Mouse (Mus musculus): ENCODE data around the gene Hacd1. TPM values are rescaled to one million over a fixed set of nuclear protein-coding genes. Genes with fewer than 3 reads are reported as not detected.
A peak's percentile ranks its signal among the peaks of the same experiment; 100 is the strongest.

Gene Hacd1
- polyA plus RNA-seq, 1 experiment from 2014 or later = 68.3 TPM

DNA sequence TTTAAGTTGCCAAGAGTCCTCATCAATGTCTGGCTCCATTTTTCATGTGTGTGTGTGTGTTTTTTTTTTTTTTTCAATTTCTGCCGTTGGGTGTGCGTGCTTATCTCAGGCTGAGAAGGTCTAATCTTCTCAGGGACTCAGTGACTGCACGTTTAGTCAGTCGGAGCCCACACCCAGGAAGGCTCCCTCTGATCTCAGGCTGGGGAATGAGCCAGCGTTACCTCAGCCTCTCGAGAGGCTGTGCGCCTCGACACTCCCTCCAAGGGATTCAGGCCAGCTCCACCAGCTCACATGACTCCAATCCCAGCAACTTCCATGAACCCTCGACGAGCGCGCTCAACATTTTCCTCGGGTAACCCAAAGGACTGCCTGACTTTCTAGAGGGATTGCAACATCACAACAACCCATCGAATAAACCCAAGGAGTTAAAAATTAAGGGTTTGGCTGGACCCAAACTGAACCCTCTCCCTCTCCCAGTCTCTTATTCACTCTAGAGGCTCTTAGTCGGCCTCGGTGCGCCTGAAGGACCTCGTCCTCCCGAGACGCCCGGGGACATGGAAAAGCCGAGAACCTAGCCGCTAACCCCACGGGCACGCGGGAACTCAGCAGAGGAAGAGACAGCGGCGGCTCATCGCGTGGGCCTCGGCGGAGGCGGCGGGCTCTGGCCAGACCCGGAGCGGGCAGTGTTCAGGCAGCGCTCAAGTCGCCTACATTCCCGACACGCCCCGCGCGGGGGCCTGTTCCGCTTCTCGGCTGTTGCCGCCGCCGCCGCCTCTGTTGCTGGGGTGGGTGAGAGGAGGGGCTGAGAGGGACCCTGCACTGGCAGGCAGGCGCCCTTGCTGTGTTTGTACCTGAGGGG lies 17.7 kb upstream of the Hacd1 start, which contains the start of gene Stam:
Gene Stam (plus strand): TSS at position 737 of the 859 bp plus-strand sequence.
- Histone ChIP-seq H3K4me2 (ENCODE audit: low read depth, low read length) (peak within 1 kb of the TSS; percentile 88), H3K4me3 (ENCODE audit: low read depth, low read length) (peak within 1 kb of the TSS; percentile 95), H3K9me3 (ENCODE audit: low read length) (no peaks in the 10 kb centered on the region), H3K4me1 (ENCODE audit: insufficient read depth) (peaks cover 29% of the 10 kb centered on the region), H3K27ac (ENCODE audit: low read depth) (peak within 1 kb of the TSS; percentile 99), H3K9ac (replicated peaks) (peak within 1 kb of the TSS; percentile 98), H3K36me3 (replicated peaks; ENCODE audit: insufficient read depth, low read length) (no peaks in the 10 kb centered on the region), H3K27me3 (ENCODE audit: insufficient read depth, low read length) (no peaks in the 10 kb centered on the region)
- 0% methylated on average over 35 of the region's 50 CpGs for WGBS (ENCODE audit: insufficient replicate concordance)
- peak; percentile 93 for DNase-seq
- TF ChIP-seq CTCF (IDR thresholded peaks at IDR 0.05; ENCODE audit: low read depth) (0 out of 2 replicates have a peak, but pooled peaks have one; percentile 3), EP300 (IDR thresholded peaks at IDR 0.05; ENCODE audit: low read depth) (peak; percentile 75)
- ATAC-seq = peak; percentile 92

DNA sequence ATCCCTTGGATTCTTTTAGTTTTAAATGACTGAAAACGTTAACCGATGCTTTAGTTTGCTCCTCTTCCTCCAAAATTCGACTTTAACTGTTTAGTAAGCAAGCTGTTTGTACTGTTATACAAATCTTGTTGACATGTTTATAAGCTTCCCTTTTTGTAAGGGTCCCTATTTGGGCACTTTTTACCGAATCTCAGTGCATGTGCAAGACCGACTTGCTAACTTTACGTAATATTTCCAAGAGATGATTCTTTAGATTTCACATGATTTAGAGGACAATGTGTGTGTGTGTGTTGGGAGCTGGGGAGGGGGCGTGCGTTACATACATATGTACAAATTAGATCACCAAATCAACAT lies 17.1 kb upstream of the Hacd1 start:
- peak overlapping the region; percentile 98 for H3K9ac ChIP-seq (replicated peaks)
- TF ChIP-seq EP300 (IDR thresholded peaks at IDR 0.05; ENCODE audit: low read depth) (no peak), CTCF (IDR thresholded peaks at IDR 0.05; ENCODE audit: low read depth) (no peak)
- DNase-seq (no peak), ATAC-seq (no peak)
- H3K9me3 ChIP-seq (ENCODE audit: low read length) = no peaks in the 10 kb centered on the region
- H3K27me3 ChIP-seq (ENCODE audit: insufficient read depth, low read length) = no peaks in the 10 kb centered on the region
- peak overlapping the region; percentile 95 for H3K4me3 ChIP-seq (ENCODE audit: low read depth, low read length)
- WGBS (ENCODE audit: insufficient replicate concordance) = 11% methylated on average over 8 of the region's 8 CpGs
- H3K27ac ChIP-seq (ENCODE audit: low read depth) = peak overlapping the region; percentile 99
- peaks cover 29% of the 10 kb centered on the region for H3K4me1 ChIP-seq (ENCODE audit: insufficient read depth)
- H3K36me3 ChIP-seq (replicated peaks; ENCODE audit: insufficient read depth, low read length) = no peaks in the 10 kb centered on the region
- H3K4me2 ChIP-seq (ENCODE audit: low read depth, low read length) = peak overlapping the region; percentile 88

DNA sequence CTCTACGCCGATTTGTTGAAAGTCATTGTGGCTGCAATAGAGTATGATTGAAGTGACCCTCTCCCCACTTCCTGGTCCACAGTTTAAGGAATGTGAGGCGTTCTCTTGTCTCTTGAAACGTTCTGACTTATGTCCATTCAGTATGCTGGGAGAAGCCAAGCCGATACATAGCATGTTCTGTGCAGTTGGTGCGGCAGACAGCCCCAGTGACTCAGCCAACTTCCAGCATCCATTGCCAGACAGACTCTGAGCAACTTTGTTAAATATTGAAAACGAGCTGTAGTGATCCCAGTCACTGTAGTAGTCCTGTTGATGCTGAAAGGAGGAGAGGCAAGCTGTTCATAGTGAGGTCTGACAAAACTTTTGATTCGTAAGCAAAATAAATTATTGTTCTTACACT lies 14.5 kb upstream of the Hacd1 start:
- TF ChIP-seq EP300 (IDR thresholded peaks at IDR 0.05; ENCODE audit: low read depth) = no peak
- no peak for TF ChIP-seq CTCF (IDR thresholded peaks at IDR 0.05; ENCODE audit: low read depth)
- Histone ChIP-seq H3K9me3 (ENCODE audit: low read length) (no peaks in the 10 kb centered on the region), H3K27ac (ENCODE audit: low read depth) (no peak overlapping the region), H3K4me1 (ENCODE audit: insufficient read depth) (peaks cover 19% of the 10 kb centered on the region), H3K4me2 (ENCODE audit: low read depth, low read length) (no peak overlapping the region), H3K9ac (replicated peaks) (no peak overlapping the region), H3K36me3 (replicated peaks; ENCODE audit: insufficient read depth, low read length) (no peaks in the 10 kb centered on the region), H3K4me3 (ENCODE audit: low read depth, low read length) (no peak overlapping the region), H3K27me3 (ENCODE audit: insufficient read depth, low read length) (no peaks in the 10 kb centered on the region)
- DNase-seq (no peak), ATAC-seq (no peak)
- WGBS (ENCODE audit: insufficient replicate concordance) = 79% methylated on average over 8 of the region's 8 CpGs

DNA sequence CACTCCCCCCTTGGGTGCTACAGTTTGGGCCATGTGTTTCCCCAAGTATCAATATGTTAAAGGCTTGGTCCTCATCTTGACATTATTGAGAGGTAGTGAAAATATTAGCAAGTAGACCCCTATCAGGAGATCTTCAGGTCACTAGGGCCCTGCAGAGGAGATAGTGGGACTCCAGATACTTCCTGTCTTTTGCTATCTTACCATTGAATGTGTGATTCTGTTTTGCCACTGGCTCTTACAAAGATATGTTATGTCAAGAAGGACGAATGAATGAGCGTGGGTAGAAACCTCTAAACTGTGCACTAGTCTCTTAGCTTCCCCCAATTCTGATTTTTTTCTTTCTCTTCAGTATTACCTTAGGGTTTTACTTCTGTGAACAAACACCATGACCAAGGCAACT lies 13.1 kb upstream of the Hacd1 start:
- Histone ChIP-seq H3K27ac (ENCODE audit: low read depth) (no peak overlapping the region), H3K4me1 (ENCODE audit: insufficient read depth) (peaks cover 10% of the 10 kb centered on the region), H3K9me3 (ENCODE audit: low read length) (no peaks in the 10 kb centered on the region), H3K27me3 (ENCODE audit: insufficient read depth, low read length) (no peaks in the 10 kb centered on the region), H3K4me2 (ENCODE audit: low read depth, low read length) (no peak overlapping the region), H3K4me3 (ENCODE audit: low read depth, low read length) (no peak overlapping the region), H3K9ac (replicated peaks) (no peak overlapping the region), H3K36me3 (replicated peaks; ENCODE audit: insufficient read depth, low read length) (no peaks in the 10 kb centered on the region)
- TF ChIP-seq CTCF (IDR thresholded peaks at IDR 0.05; ENCODE audit: low read depth) (no peak), EP300 (IDR thresholded peaks at IDR 0.05; ENCODE audit: low read depth) (no peak)
- ATAC-seq (no peak), DNase-seq (no peak)
- WGBS (ENCODE audit: insufficient replicate concordance) = 56% methylated on average over 2 of the region's 2 CpGs

DNA sequence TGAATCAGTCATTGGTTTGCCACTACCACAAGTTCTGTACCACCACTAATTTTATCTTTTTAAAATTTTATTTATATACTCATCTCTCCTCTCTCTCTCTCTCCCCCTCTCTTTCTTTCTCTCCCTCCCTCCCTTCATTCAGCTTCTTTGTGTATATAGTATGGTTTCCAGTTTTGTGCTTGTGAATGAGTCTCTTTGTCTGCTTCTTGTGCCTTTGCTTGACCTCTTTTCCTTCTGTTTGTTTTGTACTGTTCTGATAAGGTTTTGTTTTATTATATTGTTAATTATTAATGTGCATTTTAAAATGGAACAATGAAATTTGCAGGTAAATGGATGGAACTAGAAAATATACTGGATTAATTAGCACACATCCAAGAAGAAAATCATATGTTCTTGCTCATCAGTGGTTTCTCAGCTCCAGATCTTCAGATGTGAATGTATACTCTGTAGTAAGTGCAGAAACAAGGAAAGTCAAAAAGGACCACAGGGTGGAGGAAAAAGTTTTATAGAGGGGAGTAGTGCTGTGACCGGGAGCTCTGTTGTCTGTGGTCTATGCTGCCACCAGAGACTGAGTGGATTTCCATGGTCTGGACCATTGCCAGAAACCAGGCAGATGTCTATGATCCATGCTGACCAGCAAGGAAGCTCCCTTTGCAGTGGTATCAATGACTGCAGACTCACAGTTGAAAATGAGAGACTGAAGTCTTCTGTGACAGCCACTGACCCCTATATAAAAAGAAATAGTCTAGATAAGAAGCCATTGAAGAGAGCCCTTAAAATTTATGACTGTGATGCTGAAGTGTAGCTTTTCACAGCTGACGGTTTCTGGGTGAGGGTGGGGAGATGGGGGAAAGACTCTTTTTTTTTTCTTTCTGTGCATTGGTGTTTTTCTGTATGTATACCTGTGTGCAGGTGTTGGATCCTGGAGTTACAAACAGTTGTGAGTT lies 10.0 kb upstream of the Hacd1 start:
- H3K9ac ChIP-seq (replicated peaks) = no peak overlapping the region
- ATAC-seq (no peak), DNase-seq (no peak)
- H3K27ac ChIP-seq (ENCODE audit: low read depth) = no peak overlapping the region
- TF ChIP-seq EP300 (IDR thresholded peaks at IDR 0.05; ENCODE audit: low read depth) (no peak), CTCF (IDR thresholded peaks at IDR 0.05; ENCODE audit: low read depth) (no peak)
- no peaks in the 10 kb centered on the region for H3K9me3 ChIP-seq (ENCODE audit: low read length)
- peaks cover 6% of the 10 kb centered on the region for H3K4me1 ChIP-seq (ENCODE audit: insufficient read depth)
- H3K36me3 ChIP-seq (replicated peaks; ENCODE audit: insufficient read depth, low read length) = no peaks in the 10 kb centered on the region
- WGBS (ENCODE audit: insufficient replicate concordance) = 59% methylated on average over 2 of the region's 2 CpGs
- H3K27me3 ChIP-seq (ENCODE audit: insufficient read depth, low read length) = no peaks in the 10 kb centered on the region
- H3K4me2 ChIP-seq (ENCODE audit: low read depth, low read length) = no peak overlapping the region
- H3K4me3 ChIP-seq (ENCODE audit: low read depth, low read length) = no peak overlapping the region

DNA sequence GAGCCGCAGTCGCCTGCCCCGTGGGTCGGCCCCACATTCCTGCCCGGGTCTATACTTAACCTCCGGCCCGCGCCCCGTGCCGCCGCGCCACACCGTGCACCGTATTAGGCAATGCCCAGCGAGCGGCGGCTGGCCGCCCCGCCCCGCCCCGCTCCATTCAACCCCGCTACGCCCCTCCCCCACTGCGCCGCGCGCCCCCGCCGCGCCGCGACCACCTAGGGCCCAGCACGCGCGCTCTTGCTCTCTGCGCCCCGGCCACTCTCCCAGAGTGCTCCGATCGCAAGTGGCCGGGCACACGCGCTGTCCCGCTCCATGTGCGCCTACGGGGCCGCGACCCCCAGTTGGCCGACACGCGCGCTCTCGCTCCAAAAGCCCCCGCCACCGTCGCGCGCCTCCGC lies 768 bp downstream of the Hacd1 start:
- H3K4me1 ChIP-seq (ENCODE audit: insufficient read depth) = peaks cover 12% of the 10 kb centered on the region
- peak; percentile 81 for DNase-seq
- peak overlapping the region; percentile 84 for H3K27ac ChIP-seq (ENCODE audit: low read depth)
- H3K4me2 ChIP-seq (ENCODE audit: low read depth, low read length) = peak overlapping the region; percentile 84
- peak; percentile 79 for ATAC-seq
- H3K9ac ChIP-seq (replicated peaks) = peak overlapping the region; percentile 76
- under 1% methylated on average over 34 of the region's 58 CpGs for WGBS (ENCODE audit: insufficient replicate concordance)
- no peaks in the 10 kb centered on the region for H3K36me3 ChIP-seq (replicated peaks; ENCODE audit: insufficient read depth, low read length)
- peak overlapping the region; percentile 96 for H3K4me3 ChIP-seq (ENCODE audit: low read depth, low read length)
- no peaks in the 10 kb centered on the region for H3K27me3 ChIP-seq (ENCODE audit: insufficient read depth, low read length)
- no peaks in the 10 kb centered on the region for H3K9me3 ChIP-seq (ENCODE audit: low read length)
- TF ChIP-seq CTCF (IDR thresholded peaks at IDR 0.05; ENCODE audit: low read depth) (no peak), EP300 (IDR thresholded peaks at IDR 0.05; ENCODE audit: low read depth) (no peak)

Data from liver, postnatal 0 days (tissue).